Mouse (Mus musculus) midbrain, embryonic 16.5 days (tissue): ENCODE data around the gene Artn. TPM values are rescaled to one million over a fixed set of nuclear protein-coding genes. Genes with fewer than 3 reads are reported as not detected.

ENCODE experiments used
- ATAC-seq: fragments of 200-750 bp; cut with Nextera tagmentation; 2 replicates; pipeline ENCODE4 v1.8.0; 2017; ENCODE audit warnings: moderate TSS enrichment
- H3K27ac ChIP-seq: fragments of 300-500 bp; sonication (generic); 2 replicates; pipeline ENCODE4 v1.5.1; 2014; ENCODE audit warnings: mild to moderate bottlenecking, low read length, mixed read lengths
- H3K27me3 ChIP-seq: fragments of 300-500 bp; sonication (generic); 2 replicates; pipeline ENCODE4 v1.6.1; 2014; ENCODE audit warnings: low read depth, low read length, mixed read lengths; ENCODE audit not compliant: control insufficient read depth, insufficient read depth
- H3K36me3 ChIP-seq: fragments of 300-500 bp; sonication (generic); 2 replicates; pipeline ENCODE4 v1.6.1; 2014; ENCODE audit warnings: mild to moderate bottlenecking, low read length, moderate library complexity, mixed read lengths; ENCODE audit not compliant: control insufficient read depth, insufficient read depth
- H3K4me1 ChIP-seq: fragments of 300-500 bp; sonication (generic); 2 replicates; pipeline ENCODE4 v1.6.1; 2014; ENCODE audit warnings: mild to moderate bottlenecking, low read length, mixed read lengths; ENCODE audit not compliant: control insufficient read depth, insufficient read depth
- H3K4me2 ChIP-seq: fragments of 300-500 bp; sonication (generic); 2 replicates; pipeline ENCODE4 v1.6.1; 2014; ENCODE audit warnings: mild to moderate bottlenecking, low read length, mixed read lengths
- H3K4me3 ChIP-seq: fragments of 300-500 bp; sonication (generic); 2 replicates; pipeline ENCODE4 v1.5.1; 2014; ENCODE audit warnings: low read depth, mild to moderate bottlenecking, low read length, moderate library complexity, mixed read lengths
- H3K9ac ChIP-seq: fragments of 300-500 bp; sonication (generic); 2 replicates; pipeline ENCODE4 v1.6.1; 2014; ENCODE audit warnings: low read depth, low read length, mixed read lengths
- H3K9me3 ChIP-seq: fragments of 300-500 bp; sonication (generic); replicated peaks from 2 replicates; pipeline ENCODE4 v1.6.1; 2014; ENCODE audit warnings: mild to moderate bottlenecking, low read length, mixed read lengths; ENCODE audit not compliant: control insufficient read depth, poor library complexity, severe bottlenecking
- WGBS: fragments of 180-500 bp; shearing (Covaris S2); extraction: QIAGEN DNeasy Blood & Tissue Kit; methylation state at CpG from one replicate; pipeline ENCODE4 v1.1.7; 2014; 5-methylcytosine and 5-hydroxymethylcytosine counted together
- polyA plus RNA-seq: library from polyadenylated mRNA; unstranded; fragments of >200 nt; fragmentation: Nextera tagmentation; extraction: Ambion mirVana; gene quantifications from 2 replicates; pipeline ENCODE4 v1.2.1, GENCODE M21; 2015

The Artn gene
- polyA plus RNA-seq, 1 experiment from 2014 or later = 0.92 TPM

DNA sequence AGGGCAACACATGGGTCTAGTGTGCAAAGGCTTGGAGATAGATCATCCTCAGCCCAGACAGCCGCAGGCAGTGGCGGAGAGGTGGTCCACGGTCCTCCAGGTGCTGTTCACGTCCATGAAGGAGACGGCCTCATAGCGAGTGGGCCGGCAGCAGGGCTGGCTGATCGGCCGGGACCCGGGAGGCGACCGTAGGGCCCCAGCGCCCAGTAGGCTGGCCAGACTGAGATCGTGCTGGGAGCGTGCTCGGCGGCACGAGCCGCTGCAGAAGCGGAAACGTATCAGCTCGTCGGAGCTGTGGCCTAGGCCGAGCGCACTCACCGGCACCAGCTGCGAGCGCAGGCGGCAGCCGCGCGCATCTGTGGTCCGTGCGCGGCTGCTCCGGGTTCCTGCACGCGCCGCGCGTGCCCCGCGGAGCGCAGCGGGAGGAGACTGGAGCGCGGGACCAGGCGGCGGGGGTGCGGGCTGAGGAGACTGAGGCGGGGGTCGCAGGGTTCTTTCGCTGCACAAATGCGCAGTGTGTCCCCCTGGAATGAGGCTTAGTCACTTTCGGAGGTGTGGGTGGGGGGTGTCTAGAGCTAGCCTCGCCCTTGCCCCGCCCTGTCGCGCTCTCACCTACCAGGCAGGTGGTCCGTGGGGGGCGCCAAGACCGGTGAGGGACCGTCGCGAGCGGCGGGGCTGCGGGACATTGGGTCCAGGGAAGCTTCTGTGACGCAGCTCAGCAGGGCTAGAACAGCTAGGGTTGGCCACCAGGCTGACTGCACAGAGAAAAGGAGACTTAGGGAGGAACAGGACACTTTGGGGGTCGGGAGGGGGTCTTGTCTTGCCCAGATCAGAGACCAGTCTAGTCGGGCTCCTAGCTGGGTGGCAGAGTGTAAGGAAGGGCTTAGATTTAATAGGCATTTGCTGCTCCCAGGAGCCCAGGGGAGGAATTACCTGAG is 2.7 kb downstream of the Artn start:
- ATAC-seq = peak; percentile 79
- Histone ChIP-seq H3K4me1 (peaks cover 9% of the 10 kb centered on the region), H3K9ac (peak overlapping the region; percentile 78), H3K4me3 (peak overlapping the region; percentile 43), H3K9me3 (no peaks in the 10 kb centered on the region), H3K36me3 (no peaks in the 10 kb centered on the region), H3K27ac (no peak overlapping the region), H3K4me2 (peak overlapping the region; percentile 92), H3K27me3 (peaks cover 31% of the 10 kb centered on the region)
- 1% methylated on average over 59 of the region's 71 CpGs for WGBS

DNA sequence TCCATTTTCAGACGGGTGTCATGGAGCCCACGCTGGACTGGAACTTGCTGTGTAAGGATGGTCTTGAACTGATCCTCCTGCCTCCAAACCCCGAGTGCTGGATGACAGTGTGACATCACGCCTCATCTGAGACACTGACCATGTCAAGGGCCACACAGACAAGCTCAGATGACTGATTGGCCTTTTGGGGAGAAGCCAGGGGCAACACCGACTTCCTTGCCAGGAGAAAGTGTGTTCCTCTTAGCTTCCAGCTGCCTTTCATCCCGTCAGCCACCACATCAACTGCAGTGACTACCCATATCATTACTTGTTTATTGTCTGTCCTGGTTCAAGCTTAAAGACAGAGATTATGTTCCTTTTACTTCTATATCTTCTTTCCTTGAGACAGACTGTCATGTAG is 4.6 kb downstream of the Artn start:
- WGBS = 69% methylated on average over 4 of the region's 6 CpGs
- H3K36me3 ChIP-seq = no peaks in the 10 kb centered on the region
- no peak overlapping the region for H3K9ac ChIP-seq
- H3K4me1 ChIP-seq = peaks cover 9% of the 10 kb centered on the region
- no peak overlapping the region for H3K4me2 ChIP-seq
- no peak overlapping the region for H3K27ac ChIP-seq
- no peak overlapping the region for H3K4me3 ChIP-seq
- H3K27me3 ChIP-seq = peaks cover 24% of the 10 kb centered on the region
- ATAC-seq = no peak
- H3K9me3 ChIP-seq = no peaks in the 10 kb centered on the region

DNA sequence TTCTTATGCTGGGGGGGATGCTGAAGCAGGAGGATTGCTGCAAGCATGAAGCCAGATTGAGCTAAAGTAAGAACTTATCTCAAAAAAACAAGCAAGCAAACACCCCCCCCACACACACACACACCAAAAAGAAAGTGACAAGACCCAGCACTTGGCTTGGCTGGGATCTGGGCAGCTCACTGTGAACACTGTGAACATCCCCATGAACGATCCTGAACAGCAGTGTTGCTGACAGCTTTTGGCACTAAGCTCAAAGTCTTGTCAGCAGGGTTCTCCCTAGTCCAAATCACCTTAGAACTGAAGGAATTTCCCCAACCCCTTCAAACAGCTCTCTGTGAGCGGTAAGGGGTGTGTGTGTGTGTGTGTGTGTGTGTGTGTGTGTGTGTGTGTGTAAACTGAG is 6.1 kb downstream of the Artn start:
- H3K36me3 ChIP-seq = no peaks in the 10 kb centered on the region
- peaks cover 11% of the 10 kb centered on the region for H3K27me3 ChIP-seq
- H3K4me3 ChIP-seq = no peak overlapping the region
- no peak for ATAC-seq
- peaks cover 2% of the 10 kb centered on the region; the same call in 1 of the 2 replicates for H3K4me1 ChIP-seq
- no peak overlapping the region for H3K9ac ChIP-seq
- no peak overlapping the region for H3K4me2 ChIP-seq
- no peak overlapping the region for H3K27ac ChIP-seq
- H3K9me3 ChIP-seq = no peaks in the 10 kb centered on the region
- 46% methylated on average over 2 of the region's 2 CpGs for WGBS

DNA sequence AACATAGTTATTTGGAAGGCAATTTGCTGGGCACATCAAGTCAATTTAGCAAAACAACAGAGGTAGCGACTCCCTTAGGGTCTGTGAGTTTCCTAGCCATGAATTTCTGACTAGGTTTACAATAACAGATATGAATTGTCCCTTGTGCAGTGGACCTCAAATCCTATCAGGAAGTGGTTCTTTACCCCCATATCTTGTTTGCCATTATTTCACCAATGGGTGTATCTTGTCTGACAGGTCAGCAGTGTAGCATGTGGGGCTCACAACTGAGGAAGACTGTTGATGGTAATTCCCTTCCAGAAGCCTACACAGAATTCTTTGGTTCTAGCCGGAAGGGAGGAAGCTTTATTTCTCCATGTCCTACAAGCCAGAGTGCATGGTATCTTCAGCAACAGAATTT is 8.2 kb downstream of the Artn start:
- H3K9ac ChIP-seq = no peak overlapping the region
- peaks cover 9% of the 10 kb centered on the region for H3K27me3 ChIP-seq
- H3K4me2 ChIP-seq = no peak overlapping the region
- H3K36me3 ChIP-seq = no peaks in the 10 kb centered on the region
- H3K9me3 ChIP-seq = no peaks in the 10 kb centered on the region
- no peak overlapping the region for H3K27ac ChIP-seq
- no peaks in the 10 kb centered on the region for H3K4me1 ChIP-seq
- H3K4me3 ChIP-seq = no peak overlapping the region
- ATAC-seq = no peak
- WGBS = 93% methylated on average over 2 of the region's 2 CpGs

DNA sequence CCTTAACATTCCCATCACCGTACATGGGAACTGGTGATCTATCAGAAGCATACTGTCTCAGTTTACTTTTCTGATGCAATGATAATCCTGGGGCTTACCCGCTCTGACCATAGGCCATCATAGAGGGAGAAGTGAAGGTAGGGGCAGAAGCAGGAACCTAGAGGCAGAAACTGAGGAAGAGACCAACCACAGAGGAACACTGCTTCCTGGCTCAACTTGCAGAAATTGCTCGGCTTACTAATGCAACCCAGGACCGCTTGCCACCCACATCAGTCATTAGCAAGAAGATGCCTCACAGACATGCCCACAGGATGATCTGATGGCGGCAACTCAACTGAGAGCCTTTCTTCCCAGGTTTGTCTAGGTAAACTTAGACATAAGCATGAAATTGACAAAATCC is 10.8 kb downstream of the Artn start:
- Histone ChIP-seq H3K4me2 (no peak overlapping the region), H3K4me3 (no peak overlapping the region), H3K27me3 (no peaks in the 10 kb centered on the region), H3K9me3 (no peaks in the 10 kb centered on the region), H3K9ac (no peak overlapping the region), H3K27ac (no peak overlapping the region), H3K36me3 (no peaks in the 10 kb centered on the region), H3K4me1 (peaks cover 9% of the 10 kb centered on the region)
- WGBS = 89% methylated on average over 5 of the region's 5 CpGs
- ATAC-seq = no peak

DNA sequence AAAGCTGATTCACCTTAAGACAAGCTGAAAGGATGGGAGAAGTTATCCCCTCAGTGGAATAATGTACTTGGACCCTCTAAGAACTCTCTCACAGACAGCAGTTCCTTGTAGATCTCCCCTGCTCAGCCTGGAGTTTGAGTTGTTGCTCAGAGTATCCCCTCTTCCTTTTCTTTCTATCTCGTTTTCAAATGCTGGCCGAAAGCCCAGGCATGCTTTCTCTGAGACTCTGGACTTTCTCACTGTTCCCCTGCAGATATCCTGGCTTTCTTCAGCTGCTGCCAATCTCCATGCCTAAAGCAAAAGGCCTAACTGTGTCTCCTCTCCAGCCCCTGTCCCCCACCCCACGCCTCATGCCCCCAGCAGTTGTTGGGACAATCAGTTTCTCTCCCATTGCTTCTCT is 11.3 kb downstream of the Artn start:
- Histone ChIP-seq H3K27ac (no peak overlapping the region), H3K27me3 (no peaks in the 10 kb centered on the region), H3K36me3 (no peaks in the 10 kb centered on the region), H3K9ac (no peak overlapping the region), H3K9me3 (no peaks in the 10 kb centered on the region), H3K4me2 (no peak overlapping the region), H3K4me3 (no peak overlapping the region), H3K4me1 (peaks cover 14% of the 10 kb centered on the region)
- no peak for ATAC-seq
- 74% methylated on average over 3 of the region's 3 CpGs for WGBS

DNA sequence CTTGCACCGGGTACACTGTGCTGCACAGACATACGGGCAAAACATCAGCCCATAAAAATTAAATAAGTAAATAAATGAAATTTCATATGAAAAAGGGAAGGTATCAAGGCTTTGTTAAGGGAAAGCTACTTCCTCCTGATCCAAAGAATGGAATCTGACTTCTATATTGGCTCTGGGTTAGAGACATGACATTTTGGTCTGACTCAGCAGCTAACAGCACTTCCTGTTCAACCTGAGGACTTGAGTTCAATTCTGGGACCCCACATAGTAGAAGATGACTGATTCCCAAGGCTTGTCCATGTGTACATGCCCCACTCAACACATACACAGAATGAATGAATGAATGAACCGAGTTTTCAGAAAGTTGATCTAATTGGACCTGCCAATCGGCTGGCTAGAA is 11.7 kb downstream of the Artn start:
- no peak overlapping the region for H3K4me3 ChIP-seq
- no peaks in the 10 kb centered on the region for H3K9me3 ChIP-seq
- 95% methylated on average over 4 of the region's 4 CpGs for WGBS
- H3K27me3 ChIP-seq = no peaks in the 10 kb centered on the region
- H3K4me1 ChIP-seq = peaks cover 18% of the 10 kb centered on the region
- no peak for ATAC-seq
- no peak overlapping the region for H3K4me2 ChIP-seq
- H3K27ac ChIP-seq = no peak overlapping the region
- no peaks in the 10 kb centered on the region for H3K36me3 ChIP-seq
- no peak overlapping the region for H3K9ac ChIP-seq

DNA sequence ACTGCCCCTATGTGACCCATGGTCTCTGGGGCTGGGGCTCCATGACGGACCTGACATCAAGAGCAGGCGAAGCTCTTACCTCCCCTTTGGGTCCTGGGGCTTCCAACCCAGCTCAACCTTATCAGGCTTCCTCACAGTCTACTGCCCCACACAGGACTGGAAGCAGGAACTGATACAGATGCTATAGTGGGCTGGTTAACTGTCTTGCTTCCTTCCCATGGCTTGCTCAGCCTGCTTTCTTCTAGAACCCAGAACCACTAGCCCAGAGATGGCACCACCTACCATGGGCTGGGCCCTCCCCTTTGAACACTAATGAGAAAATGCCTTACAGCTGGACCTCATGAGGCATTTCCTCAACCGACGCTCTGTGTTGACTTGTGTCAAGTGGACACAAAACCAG is 12.2 kb downstream of the Artn start:
- Histone ChIP-seq H3K4me2 (no peak overlapping the region), H3K27ac (no peak overlapping the region), H3K9me3 (no peaks in the 10 kb centered on the region), H3K4me1 (peaks cover 22% of the 10 kb centered on the region), H3K36me3 (no peaks in the 10 kb centered on the region), H3K4me3 (no peak overlapping the region), H3K27me3 (no peaks in the 10 kb centered on the region), H3K9ac (no peak overlapping the region)
- 95% methylated on average over 4 of the region's 4 CpGs for WGBS
- no peak for ATAC-seq

DNA sequence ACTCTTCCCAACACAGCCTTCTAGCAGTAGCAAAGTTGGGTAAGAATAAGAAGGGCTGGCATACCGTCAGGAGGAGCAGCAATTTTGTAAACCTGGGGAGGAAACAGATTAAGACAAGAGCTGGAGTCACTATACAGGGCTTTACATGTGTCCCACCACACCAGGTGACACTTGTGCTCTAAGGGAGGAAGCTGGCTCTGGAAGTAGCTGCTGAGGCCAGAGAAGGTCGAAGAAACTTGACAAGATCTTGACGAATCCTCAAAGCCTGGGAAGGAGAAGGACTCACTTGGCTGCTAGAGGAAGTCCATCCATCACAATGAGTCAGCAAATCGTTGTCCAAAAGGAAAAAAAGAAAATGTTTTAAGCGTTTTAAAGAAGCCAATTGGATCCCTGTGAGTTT is 13.2 kb downstream of the Artn start:
- WGBS = 95% methylated on average over 5 of the region's 5 CpGs

More for the DNA sequence above, 13.2 kb downstream of the Artn start:
- no peak for ATAC-seq
- no peak overlapping the region for H3K4me3 ChIP-seq
- peak overlapping the region; percentile 99 for H3K4me2 ChIP-seq
- H3K9me3 ChIP-seq = no peaks in the 10 kb centered on the region
- no peak overlapping the region for H3K27ac ChIP-seq
- H3K36me3 ChIP-seq = no peaks in the 10 kb centered on the region; the same call in 1 of the 2 replicates
- H3K4me1 ChIP-seq = peaks cover 23% of the 10 kb centered on the region
- no peaks in the 10 kb centered on the region for H3K27me3 ChIP-seq
- 0 out of 2 replicates have a peak overlapping the region, but pooled peaks have one; percentile 85 for H3K9ac ChIP-seq
